Mouse (Mus musculus) megakaryocyte, embryonic 14.5 days (primary cell): Measurements from ENCODE around the gene Susd3.

Source experiments
- FLI1 ChIP-seq: IDR thresholded peaks from 2 replicates; pipeline ENCODE4 v1.6.1; 2012; ENCODE audit warnings: low read length, inconsistent platforms, mixed read lengths
- GATA1 ChIP-seq: IDR thresholded peaks from 3 replicates; pipeline ENCODE4 v1.6.1; 2012; ENCODE audit warnings: mixed read lengths, low read length, inconsistent platforms, borderline replicate concordance

DNA sequence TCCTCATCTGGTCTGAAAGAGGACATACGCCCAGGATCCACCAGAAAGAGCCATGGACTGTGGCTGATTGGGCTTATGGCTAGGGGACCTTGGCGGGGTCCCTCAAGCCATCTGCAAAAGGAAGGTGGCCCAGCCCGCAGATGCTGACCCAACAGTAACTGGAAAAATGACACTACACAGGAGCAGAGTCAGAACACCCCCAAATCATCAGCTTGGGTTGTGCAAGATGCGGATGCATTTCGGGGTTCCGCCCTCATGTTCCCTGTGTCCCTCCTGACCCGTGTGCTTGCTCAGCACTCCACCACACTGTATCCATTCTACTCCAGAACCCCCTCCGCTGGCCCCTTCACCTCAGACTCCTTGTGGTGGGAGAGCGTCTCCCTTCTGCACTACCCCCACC, 49.8 kb downstream of the Susd3 start:
- TF ChIP-seq FLI1 (no peak), GATA1 (no peak)
